Mouse (Mus musculus) ES-Bruce4 (cell line): ENCODE measurements around the gene Gm2a. TPM values are rescaled to one million over a fixed set of nuclear protein-coding genes. Genes with fewer than 3 reads are reported as not detected.

Source experiments
- H3K27ac ChIP-seq: 2 replicates; pipeline ENCODE4 v1.5.1; 2012; ENCODE audit warnings: low read length, inconsistent platforms; ENCODE audit not compliant: insufficient read depth
- H3K27me3 ChIP-seq: 2 replicates; pipeline ENCODE4 v1.6.1; 2012; ENCODE audit warnings: mild to moderate bottlenecking, low read length, inconsistent platforms; ENCODE audit not compliant: control insufficient read depth, poor library complexity, insufficient read depth, severe bottlenecking
- H3K36me3 ChIP-seq: 2 replicates; pipeline ENCODE4 v1.6.1; 2012; ENCODE audit warnings: inconsistent platforms, mild to moderate bottlenecking, low read length, moderate library complexity; ENCODE audit not compliant: control insufficient read depth, poor library complexity, insufficient read depth, severe bottlenecking
- H3K4me1 ChIP-seq: one replicate; pipeline ENCODE4 v1.8.1; 2011; ENCODE audit warnings: low read length; ENCODE audit not compliant: control insufficient read depth, insufficient read depth
- H3K4me3 ChIP-seq: 2 replicates; pipeline ENCODE4 v1.5.1; 2011; ENCODE audit warnings: low read depth, mild to moderate bottlenecking, low read length
- H3K9ac ChIP-seq: 2 replicates; pipeline ENCODE4 v1.6.1; 2012; ENCODE audit warnings: low read depth, mild to moderate bottlenecking, inconsistent platforms; ENCODE audit not compliant: poor library complexity, severe bottlenecking
- H3K9me3 ChIP-seq: replicated peaks from 2 replicates; pipeline ENCODE4 v1.6.1; 2012; ENCODE audit warnings: mild to moderate bottlenecking, low read length, inconsistent platforms; ENCODE audit not compliant: control insufficient read depth, poor library complexity, insufficient read depth, severe bottlenecking
- CTCF ChIP-seq: IDR thresholded peaks from one replicate; pipeline ENCODE4 v1.8.1; 2011; ENCODE audit warnings: low read depth, low read length
- EP300 ChIP-seq: IDR thresholded peaks from 2 replicates; pipeline ENCODE4 v1.6.1; 2011; ENCODE audit warnings: low read depth, low read length; ENCODE audit not compliant: insufficient read depth
- POLR2A ChIP-seq: IDR thresholded peaks from one replicate; pipeline ENCODE4 v1.8.1; 2011; ENCODE audit warnings: low read length; ENCODE audit not compliant: insufficient read depth
- polyA plus RNA-seq: library from polyadenylated mRNA; stranded (reverse); fragments of >200 nt; gene quantifications from 2 replicates; pipeline ENCODE4 v1.2.4, GENCODE M21; 2011; ENCODE audit warnings: low read depth; ENCODE audit not compliant: missing spikeins, insufficient read depth, insufficient read length

The Gm2a gene
- polyA plus RNA-seq: 24.7 and 24.9 TPM in 2 replicates

- Histone ChIP-seq H3K27ac (peak within 1 kb of the TSS; percentile 74), H3K27me3 (no peaks in the 10 kb centered on the region), H3K9ac (peak within 1 kb of the TSS; percentile 50), H3K4me1 (peaks cover 3% of the 10 kb centered on the region), H3K36me3 (no peaks in the 10 kb centered on the region), H3K9me3 (no peaks in the 10 kb centered on the region), H3K4me3 (peak within 1 kb of the TSS; percentile 83)
- TF ChIP-seq EP300: no peak; the same call in 1 of the 2 replicates
- peak; percentile 98 for TF ChIP-seq POLR2A
These were observed at the start of gene Gm2a for GRCm38 (mm10) chr11:55097463-55098188. Gm2a (plus strand) TSS chr11:55098115.

DNA sequence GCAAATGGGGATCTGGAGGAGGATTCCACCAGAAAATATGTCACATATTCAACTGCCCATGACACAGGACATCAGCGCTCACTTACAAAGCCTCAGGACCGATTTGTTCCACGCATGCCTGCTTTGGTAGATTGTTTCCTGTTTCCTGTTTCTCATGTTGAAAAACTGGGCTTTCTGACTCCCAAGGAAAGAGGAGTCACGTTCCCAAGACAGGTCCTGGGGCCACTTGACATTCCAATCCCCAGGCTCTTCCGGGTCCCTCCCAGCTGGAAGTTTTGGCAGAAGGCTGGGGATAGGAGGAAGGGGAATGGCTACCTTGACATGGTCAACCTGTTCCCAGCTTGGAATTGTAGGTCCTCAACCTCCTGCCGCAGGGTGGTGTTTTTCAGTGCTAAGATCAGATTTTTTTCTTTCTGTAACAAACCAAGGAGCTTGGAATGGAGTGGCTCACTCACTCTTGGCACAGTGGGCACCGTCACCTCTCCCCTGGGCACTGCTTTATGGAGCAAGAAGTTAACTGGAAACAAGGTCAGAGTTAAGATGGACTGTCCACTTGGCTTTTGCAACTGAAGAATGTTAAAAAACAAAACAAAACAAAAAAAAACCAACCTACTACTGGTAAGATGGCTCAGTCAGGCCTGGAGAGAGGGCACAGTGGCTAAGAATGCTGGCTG lies 46.9 kb upstream of the Gm2a start:
- H3K27me3 ChIP-seq: no peaks in the 10 kb centered on the region
- no peak overlapping the region for H3K9ac ChIP-seq
- no peak for TF ChIP-seq POLR2A
- TF ChIP-seq EP300: no peak
- no peak for TF ChIP-seq CTCF
- no peaks in the 10 kb centered on the region for H3K4me1 ChIP-seq
- H3K9me3 ChIP-seq: no peaks in the 10 kb centered on the region
- no peak overlapping the region for H3K27ac ChIP-seq
- no peak overlapping the region for H3K4me3 ChIP-seq
- H3K36me3 ChIP-seq: no peaks in the 10 kb centered on the region

- Histone ChIP-seq H3K9ac (no peak overlapping the region), H3K36me3 (no peaks in the 10 kb centered on the region), H3K4me3 (no peak overlapping the region), H3K4me1 (no peaks in the 10 kb centered on the region), H3K27me3 (no peaks in the 10 kb centered on the region), H3K27ac (no peak overlapping the region), H3K9me3 (no peaks in the 10 kb centered on the region)
- TF ChIP-seq EP300: no peak
- peak; percentile 21 for TF ChIP-seq CTCF
These were observed 40.4 kb upstream of the Gm2a start for GRCm38 (mm10) chr11:55057511-55057910.

DNA sequence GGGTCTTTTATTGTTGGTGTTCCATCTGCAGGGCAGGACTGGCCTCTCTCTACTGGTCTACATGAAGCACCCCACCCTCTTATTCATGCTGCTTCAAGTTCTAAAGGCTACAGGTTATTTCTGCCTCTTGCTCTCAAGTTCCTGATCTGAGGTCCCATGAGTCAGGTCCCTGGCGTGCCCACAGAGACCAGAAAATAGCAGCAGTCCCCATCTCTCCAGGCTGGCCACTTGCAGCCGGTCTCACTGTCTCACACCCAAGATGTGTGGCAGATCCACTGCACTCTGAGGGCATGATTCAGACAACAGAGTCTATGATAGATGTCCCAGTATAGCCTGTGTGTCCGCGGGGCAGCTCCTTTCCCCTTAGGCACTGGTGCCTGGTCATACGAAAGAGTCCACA lies 37.1 kb upstream of the Gm2a start:
- Histone ChIP-seq H3K9me3 (no peaks in the 10 kb centered on the region), H3K4me3 (no peak overlapping the region), H3K27me3 (no peaks in the 10 kb centered on the region), H3K36me3 (no peaks in the 10 kb centered on the region), H3K4me1 (no peaks in the 10 kb centered on the region), H3K9ac (no peak overlapping the region), H3K27ac (no peak overlapping the region)
- TF ChIP-seq POLR2A (no peak), CTCF (no peak), EP300 (no peak)

DNA sequence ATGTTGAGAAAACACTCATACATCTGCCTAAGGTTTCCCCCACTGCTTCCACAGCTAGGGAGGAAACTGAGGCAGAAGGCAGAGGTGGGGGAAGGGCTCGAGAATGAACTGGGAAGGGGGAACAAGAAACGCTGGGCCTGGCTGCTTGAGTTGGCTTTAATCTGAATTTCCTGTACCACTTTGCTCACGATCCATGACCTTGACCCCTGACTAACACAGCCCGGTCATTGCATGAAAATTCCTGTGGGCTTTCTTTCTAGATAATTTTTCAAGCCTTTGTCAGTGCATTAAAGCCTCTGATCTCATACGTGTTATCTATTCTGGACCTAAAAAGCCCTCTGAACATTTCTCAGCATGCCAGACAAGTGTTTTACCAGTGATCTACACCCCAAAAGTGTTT lies 35.1 kb upstream of the Gm2a start:
- Histone ChIP-seq H3K27me3 (no peaks in the 10 kb centered on the region), H3K36me3 (no peaks in the 10 kb centered on the region), H3K4me3 (no peak overlapping the region), H3K4me1 (no peaks in the 10 kb centered on the region), H3K27ac (no peak overlapping the region), H3K9ac (no peak overlapping the region), H3K9me3 (no peaks in the 10 kb centered on the region)
- TF ChIP-seq EP300 (no peak), POLR2A (no peak), CTCF (no peak)

DNA sequence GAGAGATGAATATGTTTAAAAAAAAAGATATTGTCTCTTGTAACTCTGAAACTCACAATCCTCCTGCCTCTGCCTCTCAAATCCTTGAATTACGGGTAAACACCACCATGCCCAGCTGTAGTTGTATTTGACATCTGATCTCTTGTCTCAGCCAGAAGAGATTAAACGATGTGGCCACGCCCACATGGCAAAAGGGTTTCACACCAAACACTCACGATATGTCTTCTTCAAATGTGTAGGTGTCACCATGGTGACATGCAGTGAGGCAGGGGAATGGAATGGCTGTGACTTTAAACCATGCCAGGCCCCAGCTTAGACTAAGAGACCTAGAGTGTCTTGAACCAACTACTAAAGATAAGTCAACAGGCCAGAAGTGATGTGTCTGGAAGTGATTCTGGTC lies 31.0 kb upstream of the Gm2a start:
- H3K9me3 ChIP-seq: no peaks in the 10 kb centered on the region
- H3K27ac ChIP-seq: no peak overlapping the region
- H3K9ac ChIP-seq: no peak overlapping the region
- no peak for TF ChIP-seq POLR2A
- no peak for TF ChIP-seq CTCF
- no peak for TF ChIP-seq EP300
- H3K4me3 ChIP-seq: no peak overlapping the region
- H3K4me1 ChIP-seq: no peaks in the 10 kb centered on the region
- H3K36me3 ChIP-seq: no peaks in the 10 kb centered on the region
- H3K27me3 ChIP-seq: no peaks in the 10 kb centered on the region
